8 mouse cellular contexts compared by ENCODE assay signal in the genomic region with DNA sequence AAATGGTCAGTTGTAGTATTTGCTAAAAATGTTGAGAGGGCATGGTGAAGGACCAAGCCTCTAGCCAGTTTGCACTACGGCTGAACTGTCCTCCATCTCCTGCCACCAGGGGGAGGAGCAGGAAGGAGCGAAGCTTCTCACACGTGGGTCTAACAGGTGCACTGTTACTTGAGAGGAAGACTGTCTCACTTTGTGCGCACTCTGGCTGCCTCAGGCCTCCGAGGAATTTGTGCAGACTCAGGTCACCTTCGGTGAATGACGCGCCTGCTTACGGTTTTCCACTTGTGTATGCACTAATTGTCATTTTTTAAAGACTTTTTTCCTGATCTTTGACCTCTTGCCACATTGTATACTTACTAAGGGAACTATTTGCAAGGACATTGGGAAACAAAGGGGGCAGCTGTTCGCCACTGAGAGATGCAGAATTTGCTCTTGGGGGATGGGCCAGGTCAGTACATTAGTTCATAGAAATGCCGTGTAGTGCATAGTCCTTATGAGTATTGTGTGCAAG.
A peak's percentile ranks its signal among the peaks of the same experiment; 100 is the strongest.
DNase-seq lines count a peak whose midpoint lies in the region.

No protein-coding gene starts in this region.

- peak; percentile 52 to 55 for DNase-seq in cerebellum, postnatal 10 days
- no peak for DNase-seq in cerebellum, adult 11-12 months
- peak; percentile 23 for DNase-seq in urinary bladder, postnatal 14 days (ENCODE audit: low spot score)
- DNase-seq in urinary bladder, adult 2 months (ENCODE audit: low spot score), result no peak
- DNase-seq in liver, result peak; percentile 30
- peak; percentile 80 for DNase-seq in skeletal muscle tissue, adult 2 months (ENCODE audit: low read depth, low spot score)
- no peak for DNase-seq in Muller cell, postnatal 12 days (ENCODE audit: inconsistent ontology term)
- no peak for DNase-seq in urinary bladder, postnatal 25 days (ENCODE audit: low spot score)

Comparison
In these comparisons a context has a peak if more than half of its experiments do, and no peak if none do; other contexts are left out.
1. DNase-seq: peak in cerebellum, postnatal 10 days (2 of 2), urinary bladder, postnatal 14 days (single experiment), liver (single experiment) and skeletal muscle tissue, adult 2 months (single experiment); none in cerebellum, adult 11-12 months (single experiment), urinary bladder, adult 2 months (single experiment), Muller cell, postnatal 12 days (single experiment) and urinary bladder, postnatal 25 days (single experiment).